Mouse (Mus musculus): ENCODE results near the gene Trdmt1. TPM values are rescaled to one million over a fixed set of nuclear protein-coding genes. Genes with fewer than 3 reads are reported as not detected.

The Trdmt1 gene
- 13.1 TPM for polyA plus RNA-seq (2014; fragmentation: Illumina TruSeq; extraction: RNeasy Lipid Tissue Mini Kit (QIAGEN cat#74804); ENCODE audit: low replicate concordance)

DNA sequence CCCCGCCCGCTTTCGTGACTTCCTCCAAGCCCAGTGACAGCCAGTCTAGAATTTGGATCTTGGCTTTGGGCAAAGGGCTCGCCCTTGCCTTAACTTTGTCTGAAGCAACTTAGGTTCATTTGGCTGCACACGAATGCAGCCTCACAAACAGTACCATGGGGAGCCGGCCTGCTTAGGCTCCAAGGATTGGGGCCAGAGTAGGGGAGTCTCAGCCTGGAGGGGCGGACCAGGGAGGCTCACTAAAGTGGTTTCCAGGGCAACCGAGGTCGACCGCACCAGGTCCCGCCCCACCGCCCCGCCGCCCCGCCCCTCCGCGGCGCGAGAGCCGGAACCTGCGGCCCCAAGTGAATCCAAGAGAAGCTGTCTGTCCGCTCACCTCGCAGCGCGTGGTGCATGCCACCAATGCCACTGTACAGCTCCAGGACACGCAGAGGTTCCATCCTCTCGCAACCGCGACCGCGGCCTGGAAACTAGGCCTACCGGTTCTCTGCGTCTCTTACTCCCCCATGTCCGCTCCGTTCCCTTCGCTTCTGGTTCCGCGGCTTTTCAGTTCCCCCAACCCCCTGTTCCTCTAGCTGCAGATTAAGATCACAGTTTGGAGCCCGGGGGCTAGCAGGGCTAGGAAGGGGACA is at the start of gene Trdmt1:
Gene Trdmt1 (minus strand): TSS at position 476 of the 632 bp plus-strand sequence.

DNA sequence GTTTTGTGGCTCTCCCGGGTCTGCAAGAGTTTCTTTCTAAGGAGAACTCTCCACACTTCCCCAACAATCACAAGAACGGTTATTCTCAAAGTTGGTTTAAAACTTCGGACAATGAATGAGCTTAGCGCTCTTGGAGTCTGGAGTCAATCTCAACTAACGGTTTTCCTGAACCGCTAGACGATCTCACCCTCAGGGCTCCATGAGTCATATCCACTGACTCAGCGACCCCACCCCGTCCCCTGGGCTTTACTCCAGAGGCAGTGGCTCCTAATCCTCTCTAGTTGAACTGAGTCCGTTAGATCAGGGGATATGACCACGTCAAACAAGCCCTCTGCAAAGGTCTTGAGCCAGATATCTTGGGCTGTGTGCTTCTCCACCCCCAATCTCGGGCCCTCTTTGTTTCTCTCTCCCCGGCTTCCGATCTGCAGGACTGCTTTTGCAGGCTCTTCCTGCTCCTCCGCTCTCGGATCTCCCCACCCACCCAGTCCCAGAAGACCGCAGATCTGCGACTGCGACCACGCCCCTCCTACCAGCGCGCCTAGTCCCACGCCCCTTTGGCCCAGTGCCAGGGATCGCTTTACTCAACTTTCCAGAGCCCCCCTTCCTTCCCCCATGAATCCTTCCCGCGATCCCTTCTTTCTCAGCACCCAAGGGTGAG is 29.1 kb upstream of the Trdmt1 start, which contains the start of gene Vim:
Gene Vim (plus strand): TSS at position 520 of the 658 bp plus-strand sequence.

DNA sequence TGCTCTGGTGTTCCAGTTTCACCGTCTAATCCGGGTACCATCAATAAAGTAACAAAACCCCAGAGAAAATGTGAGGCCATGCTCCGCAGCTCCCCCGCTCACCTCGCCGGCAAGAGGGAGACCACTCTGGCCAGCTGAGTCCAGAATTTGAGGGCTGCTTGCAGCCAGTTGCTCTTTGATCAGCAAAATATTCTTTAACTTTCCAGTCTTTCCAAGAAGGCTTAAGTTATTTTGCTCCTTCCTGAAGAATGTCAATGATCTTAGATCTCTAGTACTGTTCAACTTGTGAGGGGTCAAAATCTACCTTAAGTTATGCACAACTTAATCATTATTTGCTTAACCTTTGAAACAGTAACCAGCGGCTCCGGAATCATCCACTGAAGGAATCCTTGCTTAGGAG is 52.7 kb downstream of the Trdmt1 start, which contains the start of gene Cubn:
Gene Cubn (minus strand): TSS at position 80 of the 400 bp plus-strand sequence.

Other genes with a start within 250 kb of the Trdmt1 start
- gene Cubn, start 52.9 kb downstream of the Trdmt1 start, polyA plus RNA-seq (2014; fragmentation: Illumina TruSeq; extraction: RNeasy Lipid Tissue Mini Kit (QIAGEN cat#74804); ENCODE audit: low replicate concordance), result 107 TPM
- 59.7 TPM for gene Vim, start 29.3 kb upstream of the Trdmt1 start, polyA plus RNA-seq (2014; fragmentation: Illumina TruSeq; extraction: RNeasy Lipid Tissue Mini Kit (QIAGEN cat#74804); ENCODE audit: low replicate concordance)
- gene St8sia6, start 249.4 kb upstream of the Trdmt1 start, polyA plus RNA-seq (2014; fragmentation: Illumina TruSeq; extraction: RNeasy Lipid Tissue Mini Kit (QIAGEN cat#74804); ENCODE audit: low replicate concordance), result 3.5 TPM

Measured in small intestine, adult 10 weeks (tissue).